Mouse (Mus musculus) embryonic facial prominence, embryonic 11.5 days (tissue): ENCODE measurements around the gene Pex26. TPM values are rescaled to one million over a fixed set of nuclear protein-coding genes. Genes with fewer than 3 reads are reported as not detected.

Experiments used
- ATAC-seq: fragments of 200-750 bp; cut with Nextera tagmentation; replicated peaks from 2 replicates; pipeline ENCODE4 v1.8.0; 2017; ENCODE audit warnings: low read depth; ENCODE audit not compliant: insufficient number of reproducible peaks, low FRiP score, low TSS enrichment
- DNase-seq: peaks from one replicate; pipeline ENCODE4 v3.0.0-alpha.2; 2015; ENCODE audit warnings: low spot score
- H3K27ac ChIP-seq: fragments of 300-500 bp; sonication (generic); replicated peaks from 2 replicates; pipeline ENCODE4 v1.5.1; 2014; ENCODE audit warnings: mild to moderate bottlenecking, low read depth, low read length, control low read depth
- H3K27me3 ChIP-seq: fragments of 300-500 bp; sonication (generic); 2 replicates; pipeline ENCODE4 v1.6.1; 2014; ENCODE audit warnings: mild to moderate bottlenecking, low read length, moderate library complexity, mixed read lengths; ENCODE audit not compliant: control insufficient read depth, insufficient read depth
- H3K36me3 ChIP-seq: fragments of 300-500 bp; sonication (generic); replicated peaks from 2 replicates; pipeline ENCODE4 v1.6.1; 2014; ENCODE audit warnings: low read depth, mild to moderate bottlenecking, low read length, moderate library complexity, mixed read lengths; ENCODE audit not compliant: control insufficient read depth, insufficient read depth
- H3K4me1 ChIP-seq: fragments of 300-500 bp; sonication (generic); 2 replicates; pipeline ENCODE4 v1.6.1; 2014; ENCODE audit warnings: low read length, mixed read lengths; ENCODE audit not compliant: control insufficient read depth, insufficient read depth
- H3K4me2 ChIP-seq: fragments of 300-500 bp; sonication (generic); 2 replicates; pipeline ENCODE4 v1.6.1; 2014; ENCODE audit warnings: low read depth, mild to moderate bottlenecking, control low read depth, low read length, moderate library complexity
- H3K4me3 ChIP-seq: fragments of 300-500 bp; sonication (generic); 2 replicates; pipeline ENCODE4 v1.5.1; 2014; ENCODE audit warnings: low read depth, low read length, control low read depth
- H3K9ac ChIP-seq: fragments of 300-500 bp; sonication (generic); replicated peaks from 2 replicates; pipeline ENCODE4 v1.6.1; 2014; ENCODE audit warnings: mild to moderate bottlenecking, control low read depth, low read length
- H3K9me3 ChIP-seq: fragments of 300-500 bp; sonication (generic); replicated peaks from 2 replicates; pipeline ENCODE4 v1.6.1; 2016; ENCODE audit warnings: mild to moderate bottlenecking, low read length, inconsistent platforms, mixed read lengths; ENCODE audit not compliant: control insufficient read depth
- WGBS: fragments of 180-500 bp; shearing (Covaris S2); extraction: QIAGEN DNeasy Blood & Tissue Kit; methylation state at CpG from one replicate; pipeline ENCODE4 v1.1.7; 2014; 5-methylcytosine and 5-hydroxymethylcytosine counted together
- polyA plus RNA-seq: library from polyadenylated mRNA; unstranded; fragments of >200 nt; fragmentation: Nextera tagmentation; extraction: Ambion mirVana; gene quantifications from 2 replicates; pipeline ENCODE4 v1.2.1, GENCODE M21; 2014

Pex26 gene
- polyA plus RNA-seq, 1 experiment from 2014 or later = 7.1 TPM

DNA sequence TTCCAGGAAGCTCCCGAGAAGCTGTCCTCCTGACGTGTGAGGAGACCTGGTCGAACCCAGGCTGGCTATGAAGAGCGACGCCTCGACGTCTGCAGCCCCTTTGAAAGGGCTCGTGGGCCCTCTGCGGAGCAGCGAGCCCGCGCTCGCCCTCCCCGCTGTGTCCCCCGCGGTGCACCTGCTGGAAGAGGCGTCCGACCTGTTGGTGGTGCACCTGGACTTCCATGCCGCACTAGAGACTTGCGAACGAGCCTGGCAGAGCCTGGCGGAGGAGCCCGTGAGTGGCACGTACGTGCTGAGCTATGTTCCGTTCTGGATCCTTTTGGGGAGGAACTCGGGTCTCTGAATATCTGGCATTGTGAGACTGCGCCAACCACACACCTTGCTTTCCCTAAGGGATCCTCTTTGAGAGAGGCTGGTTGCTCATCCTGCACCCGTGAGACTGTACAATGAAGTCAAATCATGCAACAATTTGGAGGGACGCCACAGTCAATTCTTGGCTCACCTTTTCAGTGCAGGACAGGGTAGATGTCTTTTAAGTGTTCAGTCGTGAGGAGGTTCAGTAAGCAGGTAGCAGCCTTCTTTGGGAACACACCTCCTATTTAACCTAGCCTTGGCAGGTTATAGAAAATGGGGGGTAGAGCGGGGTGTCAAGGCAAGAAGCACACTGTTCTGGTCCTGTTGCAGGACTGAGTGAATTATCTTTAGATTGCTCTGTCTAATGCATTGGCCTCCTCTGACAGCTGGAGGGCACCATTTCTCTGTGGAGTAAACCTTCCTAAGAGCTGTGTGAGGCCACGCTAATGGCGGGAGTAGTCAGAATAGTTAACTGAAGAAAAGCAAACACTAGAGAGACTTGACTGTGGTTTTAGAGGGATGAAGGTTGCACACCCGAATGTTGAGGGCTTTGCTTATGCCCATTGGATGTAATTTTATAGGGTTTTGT, 1.0 kb downstream of the Pex26 start:
- DNase-seq (peak; percentile 75), ATAC-seq (peak; percentile 31)
- peak overlapping the region; percentile 54 for H3K9ac ChIP-seq
- H3K36me3 ChIP-seq = no peaks in the 10 kb centered on the region
- no peak overlapping the region for H3K27ac ChIP-seq
- no peaks in the 10 kb centered on the region for H3K4me1 ChIP-seq
- 3% methylated on average over 35 of the region's 35 CpGs for WGBS
- H3K9me3 ChIP-seq = no peaks in the 10 kb centered on the region
- peak overlapping the region; percentile 88 for H3K4me2 ChIP-seq
- no peaks in the 10 kb centered on the region for H3K27me3 ChIP-seq
- H3K4me3 ChIP-seq = peak overlapping the region; percentile 55

DNA sequence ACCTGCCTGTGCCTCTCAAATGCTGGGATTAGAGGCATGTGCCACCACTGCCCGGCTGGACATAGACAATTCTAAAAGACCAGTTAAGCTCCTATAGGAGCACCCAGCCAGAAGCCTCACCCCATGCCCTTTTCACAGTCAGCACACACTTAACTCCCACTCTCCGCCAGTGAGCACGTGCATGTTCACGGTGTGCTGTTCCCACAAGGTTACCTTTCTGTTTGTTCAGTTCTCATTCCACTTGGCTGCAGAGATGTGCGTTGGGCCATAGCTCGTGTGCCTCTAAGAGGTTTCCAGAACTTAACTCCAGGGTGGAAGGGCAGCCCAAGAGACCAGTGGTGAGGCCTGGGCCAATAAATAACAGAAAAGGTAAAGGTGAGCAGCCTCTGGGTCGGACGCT, 1.8 kb downstream of the Pex26 start:
- DNase-seq (no peak), ATAC-seq (no peak)
- H3K4me3 ChIP-seq = no peak overlapping the region
- no peaks in the 10 kb centered on the region for H3K27me3 ChIP-seq
- no peak overlapping the region for H3K4me2 ChIP-seq
- no peaks in the 10 kb centered on the region for H3K36me3 ChIP-seq
- H3K4me1 ChIP-seq = no peaks in the 10 kb centered on the region
- 89% methylated on average over 8 of the region's 8 CpGs for WGBS
- H3K27ac ChIP-seq = no peak overlapping the region
- H3K9me3 ChIP-seq = no peaks in the 10 kb centered on the region
- H3K9ac ChIP-seq = no peak overlapping the region; the same call in 1 of the 2 replicates

DNA sequence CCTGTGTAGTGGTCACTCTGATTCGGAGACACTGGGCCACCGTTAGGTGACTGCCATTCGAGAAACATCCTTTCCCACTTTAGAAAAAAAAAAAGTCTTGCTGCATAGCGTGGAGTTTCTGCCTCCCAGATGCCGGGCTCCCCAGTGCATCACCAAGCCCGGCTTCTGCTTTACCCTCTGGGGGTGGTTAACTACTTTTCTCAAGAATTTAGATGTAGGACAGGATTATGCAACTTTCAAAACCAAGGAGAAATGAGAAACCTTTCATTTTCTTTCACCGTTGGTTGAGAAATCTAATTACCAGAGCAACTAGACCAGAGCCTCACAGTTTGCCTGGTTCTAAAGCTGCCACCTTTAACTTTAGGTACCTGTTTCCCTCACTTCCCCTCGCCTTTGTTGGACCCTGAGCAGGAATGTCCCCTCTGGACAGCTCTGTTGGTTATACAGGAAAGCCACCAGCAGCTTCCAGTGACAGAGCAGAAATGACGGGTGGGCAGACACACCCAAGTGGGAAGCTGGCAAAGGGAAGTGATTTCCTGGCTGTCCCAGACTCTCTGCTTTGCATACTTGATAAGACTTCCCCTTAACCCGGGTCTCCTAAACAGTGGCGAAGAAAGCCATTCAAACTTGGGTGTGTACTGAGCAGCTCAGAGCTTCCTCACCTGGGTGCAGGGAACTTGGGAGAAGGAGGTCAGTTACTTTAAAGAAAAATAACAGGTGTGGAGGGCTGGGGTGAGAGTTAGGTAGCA, 8.0 kb downstream of the Pex26 start:
- ATAC-seq (no peak), DNase-seq (no peak)
- H3K27me3 ChIP-seq = no peaks in the 10 kb centered on the region
- H3K9me3 ChIP-seq = no peaks in the 10 kb centered on the region
- 82% methylated on average over 11 of the region's 11 CpGs for WGBS
- H3K36me3 ChIP-seq = no peaks in the 10 kb centered on the region
- no peak overlapping the region for H3K4me3 ChIP-seq
- no peak overlapping the region for H3K4me2 ChIP-seq
- H3K4me1 ChIP-seq = no peaks in the 10 kb centered on the region
- H3K27ac ChIP-seq = no peak overlapping the region
- no peak overlapping the region for H3K9ac ChIP-seq

DNA sequence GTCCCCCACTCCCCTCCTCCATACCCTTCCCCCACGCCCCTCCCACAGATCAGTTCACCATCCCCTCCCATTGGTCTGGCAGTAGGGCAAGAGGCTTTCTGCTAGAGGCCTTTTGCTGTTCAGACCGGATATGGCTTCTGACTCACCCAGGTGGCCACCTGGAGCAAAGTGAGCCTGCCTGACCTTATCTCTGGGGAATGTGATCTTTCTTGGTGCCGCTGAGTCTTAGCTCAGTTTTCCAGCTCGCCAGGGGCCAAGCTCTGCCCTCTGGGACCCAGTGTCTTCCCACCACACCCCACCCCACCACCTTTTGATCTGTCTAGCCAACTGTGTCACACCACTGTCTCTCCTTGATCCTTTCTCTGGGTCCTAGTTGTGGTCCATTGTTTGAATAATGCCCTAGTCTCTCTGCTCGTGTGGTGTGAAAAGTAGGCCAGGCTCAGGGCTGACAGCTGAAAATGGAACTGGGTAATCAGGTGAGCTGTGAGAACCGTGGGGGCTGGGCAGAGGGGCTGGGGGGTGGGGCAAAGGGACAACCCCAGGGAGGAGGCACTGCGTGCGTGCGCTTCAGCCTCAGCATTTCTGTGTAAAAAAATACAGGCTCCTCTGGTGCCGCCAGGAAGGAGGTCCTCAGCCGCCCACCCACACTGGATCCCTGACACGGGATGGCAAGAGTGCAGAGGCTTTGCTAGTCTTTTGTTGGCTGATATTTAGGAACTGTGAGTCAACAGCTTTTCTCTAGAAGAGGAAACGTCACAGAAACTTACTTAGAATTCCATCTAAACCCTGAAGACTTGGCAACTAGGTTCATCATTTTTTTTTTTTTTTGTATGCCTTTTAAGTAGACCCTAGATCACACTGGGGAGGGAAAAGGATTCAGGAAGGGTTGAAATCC, 10.8 kb downstream of the Pex26 start:
- no peaks in the 10 kb centered on the region for H3K4me1 ChIP-seq
- H3K27me3 ChIP-seq = no peaks in the 10 kb centered on the region
- no peaks in the 10 kb centered on the region for H3K9me3 ChIP-seq
- ATAC-seq (peak; percentile 24; the same call in 1 of the 2 replicates), DNase-seq (no peak)
- no peak overlapping the region for H3K27ac ChIP-seq
- WGBS = 36% methylated on average over 13 of the region's 13 CpGs
- H3K36me3 ChIP-seq = no peaks in the 10 kb centered on the region
- H3K9ac ChIP-seq = no peak overlapping the region
- H3K4me2 ChIP-seq = no peak overlapping the region
- H3K4me3 ChIP-seq = no peak overlapping the region

DNA sequence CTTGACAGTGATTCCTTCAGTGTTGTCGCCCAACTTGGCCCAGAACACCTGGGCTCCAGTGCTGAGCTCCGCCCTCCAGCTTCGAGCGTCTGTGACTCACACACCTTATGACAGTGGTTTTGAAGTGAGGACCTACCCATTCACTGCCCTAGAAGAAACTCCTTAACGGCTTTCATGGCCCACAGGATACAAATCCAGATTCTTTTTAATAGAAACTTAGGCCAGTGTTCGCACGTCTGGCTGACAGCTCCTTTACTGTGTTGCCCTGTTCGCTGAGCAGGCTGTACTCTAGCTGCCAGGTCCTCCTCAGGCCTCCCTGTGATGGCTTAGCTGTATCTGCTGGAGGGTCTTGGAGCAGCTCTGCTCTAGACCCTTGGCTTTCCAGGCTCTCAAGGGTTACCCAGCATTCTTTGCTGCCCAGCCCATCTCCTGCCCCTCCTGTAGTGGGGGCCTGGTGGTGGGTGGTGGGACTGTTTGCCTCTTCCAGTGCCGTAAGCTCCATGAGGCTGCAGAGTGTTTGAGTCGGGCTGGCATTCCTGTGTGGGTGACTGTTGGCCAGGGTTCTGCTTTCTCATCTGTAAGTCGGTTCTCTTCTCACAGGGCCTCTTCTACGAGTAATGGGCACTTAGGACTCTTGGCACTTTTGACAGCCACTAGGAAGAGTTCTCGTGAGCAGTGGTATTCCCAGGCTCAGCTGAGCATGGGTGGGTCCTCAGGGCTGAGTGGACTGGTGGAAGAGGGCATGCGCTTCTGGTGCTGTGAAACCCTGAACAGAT, 11.7 kb downstream of the Pex26 start:
- H3K4me3 ChIP-seq = no peak overlapping the region
- 82% methylated on average over 14 of the region's 14 CpGs for WGBS
- H3K36me3 ChIP-seq = no peaks in the 10 kb centered on the region
- H3K9ac ChIP-seq = no peak overlapping the region
- no peak for ATAC-seq
- H3K9me3 ChIP-seq = no peaks in the 10 kb centered on the region
- no peak overlapping the region for H3K27ac ChIP-seq
- no peak overlapping the region for H3K4me2 ChIP-seq
- H3K27me3 ChIP-seq = no peaks in the 10 kb centered on the region
- no peaks in the 10 kb centered on the region for H3K4me1 ChIP-seq
- DNase-seq = no peak

DNA sequence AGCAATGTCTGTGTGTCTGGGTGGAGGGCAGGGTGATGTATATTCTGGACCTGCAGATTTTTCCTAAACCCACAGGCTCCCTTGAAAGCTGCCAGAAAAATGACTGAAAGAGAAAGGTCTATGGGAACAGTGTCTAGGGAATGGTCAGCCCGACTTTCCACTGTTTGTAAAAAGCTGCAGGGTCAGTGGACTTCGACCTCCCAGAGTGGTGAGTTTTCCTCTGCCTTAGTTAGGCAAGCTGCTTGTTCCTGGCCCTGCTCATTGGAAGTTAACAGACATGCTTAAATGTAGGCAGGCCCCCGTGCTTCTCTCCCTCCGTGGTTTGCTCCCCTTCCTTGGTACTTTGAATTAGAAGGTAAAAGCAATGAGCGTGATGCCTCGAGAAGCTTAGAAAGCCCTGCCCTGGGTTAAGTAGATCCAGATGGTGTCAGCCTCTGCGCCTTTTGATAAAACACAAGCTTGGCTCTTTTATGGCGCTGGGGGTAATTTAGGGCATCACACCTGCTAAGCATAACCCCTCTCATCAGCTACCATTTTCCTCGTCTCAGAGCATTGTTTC, 14.4 kb downstream of the Pex26 start:
- peak; percentile 70 for DNase-seq
- Histone ChIP-seq H3K27me3 (no peaks in the 10 kb centered on the region), H3K4me1 (no peaks in the 10 kb centered on the region), H3K4me2 (no peak overlapping the region), H3K27ac (no peak overlapping the region), H3K9me3 (no peaks in the 10 kb centered on the region), H3K9ac (no peak overlapping the region), H3K36me3 (no peaks in the 10 kb centered on the region), H3K4me3 (no peak overlapping the region)
- WGBS = 24% methylated on average over 9 of the region's 9 CpGs
- no peak for ATAC-seq

DNA sequence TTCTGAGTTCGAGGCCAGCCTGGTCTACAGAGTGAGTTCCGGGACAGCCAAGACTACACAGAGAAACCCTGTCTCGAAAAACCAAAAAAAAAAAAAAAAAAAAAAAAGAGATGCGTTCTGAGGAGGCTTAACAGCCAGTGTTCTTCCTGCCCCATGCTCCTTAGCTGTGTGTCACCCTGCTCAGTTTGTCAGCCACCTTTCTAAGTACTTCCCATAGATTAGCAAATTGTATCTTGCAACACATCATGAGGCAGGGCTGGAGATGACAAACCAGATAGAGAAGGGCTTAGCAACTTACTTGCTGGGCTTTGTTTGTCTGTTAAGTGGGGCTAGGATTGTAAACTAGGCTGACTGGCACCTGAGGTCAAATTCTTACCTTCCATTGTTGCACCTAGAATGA, 17.0 kb downstream of the Pex26 start:
- 81% methylated on average over 2 of the region's 4 CpGs for WGBS
- no peaks in the 10 kb centered on the region for H3K27me3 ChIP-seq
- H3K27ac ChIP-seq = no peak overlapping the region
- no peak overlapping the region for H3K4me3 ChIP-seq
- H3K4me1 ChIP-seq = no peaks in the 10 kb centered on the region
- no peak overlapping the region for H3K9ac ChIP-seq
- H3K4me2 ChIP-seq = no peak overlapping the region
- ATAC-seq (no peak), DNase-seq (no peak)
- no peaks in the 10 kb centered on the region for H3K36me3 ChIP-seq
- H3K9me3 ChIP-seq = no peaks in the 10 kb centered on the region
